Mouse (Mus musculus): ENCODE data around the gene Mief2.

The Mief2 gene

DNA sequence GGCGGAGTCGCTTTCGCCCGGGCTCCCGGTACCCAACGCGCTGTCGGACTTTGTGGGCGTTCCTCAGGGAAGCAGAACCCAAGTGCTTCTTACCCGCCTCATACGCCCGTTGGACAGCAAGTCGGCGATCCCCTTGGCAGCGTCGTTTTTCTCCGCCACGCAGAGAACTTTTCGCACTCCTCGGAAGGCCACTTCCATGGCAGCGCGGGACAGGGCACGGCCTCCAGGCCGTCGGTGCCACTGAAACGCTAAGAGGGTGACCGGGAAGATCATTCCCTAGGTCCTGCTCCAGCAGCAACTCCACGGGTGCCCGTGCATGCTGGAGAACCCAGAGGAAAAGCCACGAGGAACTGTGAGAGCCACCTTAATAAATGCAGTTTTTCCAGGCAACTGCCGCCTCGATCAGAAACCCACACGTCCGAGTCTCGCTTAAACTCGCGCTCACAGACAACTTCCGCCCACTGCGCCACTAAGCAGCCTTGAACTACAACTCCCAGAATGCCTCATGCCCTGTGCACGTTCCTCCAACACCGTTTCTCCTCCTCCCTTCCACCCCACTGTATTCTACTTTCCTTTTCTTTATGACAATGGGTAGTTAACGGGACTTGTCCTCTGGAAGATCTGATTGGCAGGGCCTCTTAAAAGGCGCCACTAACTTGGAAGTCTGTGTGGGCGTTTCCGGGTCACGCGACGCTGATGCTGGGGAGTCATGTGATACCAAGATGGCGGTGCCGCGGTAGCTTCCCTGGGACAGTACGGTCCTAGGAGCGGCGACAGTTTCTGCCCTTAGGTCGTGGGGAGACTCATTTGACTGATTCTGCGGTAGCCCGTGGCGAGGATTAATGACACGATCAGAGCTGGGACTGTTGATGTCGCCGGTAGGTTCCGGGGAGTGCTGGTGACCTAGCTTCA, 48.9 kb downstream of the Mief2 start, which contains the start of the genes Top3a and Smcr8:
TSS of gene Top3a (minus strand) at position 537 of the 912 bp plus-strand sequence.
TSS of gene Smcr8 (plus strand) at position 696 of the 912 bp plus-strand sequence.
- in situ Hi-C loops (cut with MboI, MseI): loop anchor here (5.0 kb wide), 1 partner anchor 75 kb away; no protein-coding TSS in a partner anchor

DNA sequence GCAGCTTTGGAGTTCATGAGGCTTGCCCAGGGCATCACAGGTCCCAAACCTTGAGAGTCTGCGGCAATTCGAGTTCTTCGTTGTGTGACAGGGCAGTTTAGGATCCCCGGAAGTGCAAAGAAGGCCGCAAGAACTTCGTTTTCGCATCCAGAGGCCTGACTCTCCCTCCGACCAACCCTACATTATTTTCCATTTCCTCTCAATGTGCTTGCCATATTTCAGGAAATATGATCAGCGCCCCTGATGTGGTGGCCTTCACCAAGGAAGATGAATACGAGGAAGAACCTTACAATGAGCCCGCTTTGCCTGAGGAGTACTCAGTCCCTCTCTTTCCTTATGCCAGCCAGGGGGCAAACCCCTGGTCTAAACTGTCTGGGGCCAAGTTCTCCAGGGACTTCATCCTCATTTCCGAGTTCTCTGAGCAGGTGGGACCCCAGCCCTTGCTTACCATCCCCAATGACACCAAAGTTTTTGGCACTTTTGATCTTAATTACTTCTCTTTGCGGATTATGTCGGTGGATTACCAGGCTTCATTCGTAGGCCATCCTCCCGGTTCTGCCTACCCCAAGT, 49.7 kb downstream of the Mief2 start:
- in situ Hi-C loops (cut with MboI, MseI): loop anchor here (5.0 kb wide), 1 partner anchor 76 kb away; no protein-coding TSS in a partner anchor

DNA sequence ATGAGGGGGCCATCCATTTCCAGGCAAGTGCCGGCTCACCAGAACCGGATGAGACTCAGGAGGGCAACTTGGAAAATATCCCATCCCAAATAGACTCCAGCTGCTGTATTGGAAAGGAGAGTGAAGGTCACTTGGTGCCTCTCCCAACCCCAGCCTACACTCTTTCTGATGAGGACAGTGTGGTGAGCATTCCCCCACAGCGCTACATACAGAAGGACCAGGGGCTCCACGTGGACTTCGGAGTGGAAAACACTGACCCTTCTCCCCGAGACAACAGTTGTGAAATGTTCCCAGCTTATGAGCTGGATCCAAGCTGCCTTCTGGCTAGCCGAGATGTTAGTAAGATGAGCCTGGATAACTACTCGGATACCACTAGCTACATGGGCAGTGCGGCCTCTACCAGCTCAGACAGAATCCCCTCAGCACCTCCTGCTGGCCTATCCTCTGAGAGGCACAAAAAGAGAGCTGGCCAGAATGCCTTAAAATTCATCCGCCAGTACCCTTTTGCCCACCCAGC, 51.5 kb downstream of the Mief2 start:
- in situ Hi-C loops (cut with MboI, MseI): loop anchor here (5.0 to 10.0 kb wide), 2 partner anchors 77 to 1315 kb away; no protein-coding TSS in a partner anchor

Data from T-helper 2 cell (primary cell).